Mouse (Mus musculus) cerebellum, adult 2 months (tissue): ENCODE data around the gene Nkain4.

Experiments used
- CTCF ChIP-seq: fragments of 200-500 bp; IDR thresholded peaks from 2 replicates; pipeline ENCODE4 v1.5.1; 2011; ENCODE audit warnings: low read depth, mild to moderate bottlenecking, control low read depth, low read length, moderate library complexity, borderline replicate concordance; ENCODE audit not compliant: insufficient read depth
- POLR2A ChIP-seq: fragments of 200-500 bp; IDR thresholded peaks from 2 replicates; pipeline ENCODE4 v1.6.1; 2011; ENCODE audit warnings: low read length, control low read depth, borderline replicate concordance; ENCODE audit not compliant: insufficient read depth

DNA sequence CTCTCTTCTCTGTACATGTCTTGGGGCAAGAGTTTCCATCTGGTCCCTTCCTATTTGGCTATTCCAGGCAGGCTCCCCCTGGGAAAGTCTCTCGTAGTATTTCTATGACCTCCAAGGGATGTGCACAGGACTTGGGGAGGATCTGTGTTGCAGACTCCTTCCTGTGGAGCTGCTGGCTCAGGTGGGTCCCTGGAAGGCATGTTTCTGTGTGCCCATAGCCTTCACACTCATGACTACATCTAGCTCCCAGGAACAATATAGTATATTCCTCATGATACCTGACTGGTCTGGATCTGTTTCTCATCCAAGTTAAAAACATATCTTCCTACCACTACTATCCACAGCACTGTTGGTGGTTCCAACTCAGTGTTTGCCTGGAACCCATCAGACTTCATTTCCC lies 32.5 kb upstream of the Nkain4 start:
- TF ChIP-seq POLR2A (no peak), CTCF (no peak)
